Mouse (Mus musculus): ENCODE measurements at regions not wholly inside any gene's neighbourhood (a gene's known extent, or its start where the extent isn't known, plus 50 kb on each side); places are given as distances from the start of the nearest gene placed in this dataset.

- Histone ChIP-seq H3K4me1 (ENCODE audit: control insufficient read depth in 2 of 2, insufficient read depth in 2 of 2, low read length in 2 of 2) (peaks cover 2 to 7% of the 10 kb centered on the region in 2 experiments; a peak in 3 of 4 replicates), H3K9ac (ENCODE audit: low read length) (no peak overlapping the region), H3K4me2 (ENCODE audit: low read length) (no peak overlapping the region), H3K27ac (replicated peaks in 1 of 2; ENCODE audit: control insufficient read depth in 1 of 2, insufficient read depth in 1 of 2, low read depth in 2 of 2, low read length in 2 of 2) (no peak overlapping the region), H3K4me3 (ENCODE audit: control insufficient read depth in 1 of 2, insufficient read depth in 1 of 2, low read depth in 1 of 2, low read length in 2 of 2) (no peak overlapping the region), H3K36me3 (ENCODE audit: control insufficient read depth, insufficient read depth, low read length) (no peaks in the 10 kb centered on the region), H3K27me3 (ENCODE audit: control insufficient read depth, insufficient read depth, low read length) (no peaks in the 10 kb centered on the region), H3K9me3 (ENCODE audit: control insufficient read depth, low read length) (no peaks in the 10 kb centered on the region)
- WGBS: 72% methylated on average over 8 of the region's 8 CpGs
- ATAC-seq (ENCODE audit: insufficient number of reproducible peaks, insufficient read depth, low FRiP score, low read depth): no peak
These were observed 136.4 kb downstream of the Ddx11 start for GRCm38 (mm10) chr17:66259697-66260096.

DNA sequence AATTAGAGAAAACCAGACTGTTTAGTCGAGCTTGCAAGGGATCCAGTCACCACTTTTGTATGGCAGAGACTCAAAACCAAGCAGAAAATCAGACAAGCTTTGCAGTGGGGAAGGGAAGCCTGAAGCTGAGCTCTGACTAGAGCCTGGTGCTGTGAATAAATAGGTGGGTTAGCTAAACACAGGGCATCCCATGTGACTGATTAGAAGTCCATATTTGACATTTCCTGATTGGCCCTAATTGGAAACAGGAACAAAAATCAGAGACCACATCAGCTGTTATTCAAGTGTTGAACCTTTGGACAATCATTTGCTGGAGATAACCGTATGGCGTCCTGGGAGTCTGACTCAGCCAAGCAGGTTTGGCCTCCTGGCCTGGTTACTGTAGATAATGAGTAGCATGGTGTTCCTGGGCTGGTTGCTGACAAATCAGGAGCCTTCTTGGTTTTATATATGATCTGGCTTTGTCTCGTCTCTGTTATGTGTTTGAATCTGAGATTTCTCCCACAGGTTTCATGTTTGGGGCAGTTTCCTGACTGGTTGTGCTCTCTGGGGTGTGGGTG is 139.4 kb downstream of the Ddx11 start:
- no peak overlapping the region for H3K4me3 ChIP-seq (ENCODE audit: control insufficient read depth in 1 of 2, insufficient read depth in 1 of 2, low read depth in 1 of 2, low read length in 2 of 2)
- WGBS: 52% methylated on average over 4 of the region's 4 CpGs
- no peaks in the 10 kb centered on the region for H3K36me3 ChIP-seq (ENCODE audit: control insufficient read depth, insufficient read depth, low read length)
- no peak for ATAC-seq (ENCODE audit: insufficient number of reproducible peaks, insufficient read depth, low FRiP score, low read depth)
- no peaks in the 10 kb centered on the region for H3K27me3 ChIP-seq (ENCODE audit: control insufficient read depth, insufficient read depth, low read length)
- no peak overlapping the region for H3K27ac ChIP-seq (replicated peaks in 1 of 2; ENCODE audit: control insufficient read depth in 1 of 2, insufficient read depth in 1 of 2, low read depth in 2 of 2, low read length in 2 of 2)
- H3K9me3 ChIP-seq (ENCODE audit: control insufficient read depth, low read length): no peaks in the 10 kb centered on the region
- no peak overlapping the region for H3K9ac ChIP-seq (ENCODE audit: low read length)
- H3K4me1 ChIP-seq (ENCODE audit: control insufficient read depth in 2 of 2, insufficient read depth in 2 of 2, low read length in 2 of 2): no peaks in the 10 kb centered on the region
- H3K4me2 ChIP-seq (ENCODE audit: low read length): no peak overlapping the region

- no peak for ATAC-seq (ENCODE audit: insufficient number of reproducible peaks, insufficient read depth, low FRiP score, low read depth)
- no peaks in the 10 kb centered on the region for H3K27me3 ChIP-seq (ENCODE audit: control insufficient read depth, insufficient read depth, low read length)
- no peaks in the 10 kb centered on the region for H3K4me1 ChIP-seq (ENCODE audit: control insufficient read depth in 2 of 2, insufficient read depth in 2 of 2, low read length in 2 of 2)
- H3K27ac ChIP-seq (replicated peaks in 1 of 2; ENCODE audit: control insufficient read depth in 1 of 2, insufficient read depth in 1 of 2, low read depth in 2 of 2, low read length in 2 of 2): no peak overlapping the region
- H3K4me2 ChIP-seq (ENCODE audit: low read length): no peak overlapping the region
- H3K9ac ChIP-seq (ENCODE audit: low read length): no peak overlapping the region
- no peaks in the 10 kb centered on the region for H3K36me3 ChIP-seq (ENCODE audit: control insufficient read depth, insufficient read depth, low read length)
- 79% methylated on average over 4 of the region's 4 CpGs for WGBS
- no peak overlapping the region for H3K4me3 ChIP-seq (ENCODE audit: control insufficient read depth in 1 of 2, insufficient read depth in 1 of 2, low read depth in 1 of 2, low read length in 2 of 2)
- H3K9me3 ChIP-seq (ENCODE audit: control insufficient read depth, low read length): no peaks in the 10 kb centered on the region
These were observed 140.1 kb downstream of the Ddx11 start for GRCm38 (mm10) chr17:66263405-66263804.

DNA sequence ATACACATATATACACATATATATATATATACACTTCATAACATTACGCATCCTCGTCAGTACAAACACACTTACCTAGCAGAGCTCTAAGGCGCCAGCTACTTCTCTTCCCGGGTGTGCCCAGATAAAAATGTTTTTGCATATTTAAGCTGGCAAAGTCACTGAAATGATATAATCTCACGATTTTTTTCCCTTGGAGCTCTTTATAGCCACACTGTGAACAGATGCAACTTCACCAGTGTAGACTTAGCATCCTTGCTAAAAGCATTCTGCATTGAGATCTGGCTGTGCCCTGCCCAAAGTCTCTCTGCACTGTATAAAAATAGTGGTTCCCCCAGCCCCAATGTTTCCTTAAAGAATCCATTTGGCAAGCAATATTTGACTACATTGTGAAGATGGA is 143.5 kb downstream of the Ddx11 start:
- WGBS: 76% methylated on average over 5 of the region's 5 CpGs
- Histone ChIP-seq H3K27ac (replicated peaks in 1 of 2; ENCODE audit: control insufficient read depth in 1 of 2, insufficient read depth in 1 of 2, low read depth in 2 of 2, low read length in 2 of 2) (no peak overlapping the region), H3K4me2 (ENCODE audit: low read length) (no peak overlapping the region), H3K4me1 (ENCODE audit: control insufficient read depth in 2 of 2, insufficient read depth in 2 of 2, low read length in 2 of 2) (no peaks in the 10 kb centered on the region), H3K4me3 (ENCODE audit: control insufficient read depth in 1 of 2, insufficient read depth in 1 of 2, low read depth in 1 of 2, low read length in 2 of 2) (no peak overlapping the region), H3K9me3 (ENCODE audit: control insufficient read depth, low read length) (no peaks in the 10 kb centered on the region), H3K36me3 (ENCODE audit: control insufficient read depth, insufficient read depth, low read length) (no peaks in the 10 kb centered on the region), H3K27me3 (ENCODE audit: control insufficient read depth, insufficient read depth, low read length) (no peaks in the 10 kb centered on the region), H3K9ac (ENCODE audit: low read length) (no peak overlapping the region)
- no peak for ATAC-seq (ENCODE audit: insufficient number of reproducible peaks, insufficient read depth, low FRiP score, low read depth)

DNA sequence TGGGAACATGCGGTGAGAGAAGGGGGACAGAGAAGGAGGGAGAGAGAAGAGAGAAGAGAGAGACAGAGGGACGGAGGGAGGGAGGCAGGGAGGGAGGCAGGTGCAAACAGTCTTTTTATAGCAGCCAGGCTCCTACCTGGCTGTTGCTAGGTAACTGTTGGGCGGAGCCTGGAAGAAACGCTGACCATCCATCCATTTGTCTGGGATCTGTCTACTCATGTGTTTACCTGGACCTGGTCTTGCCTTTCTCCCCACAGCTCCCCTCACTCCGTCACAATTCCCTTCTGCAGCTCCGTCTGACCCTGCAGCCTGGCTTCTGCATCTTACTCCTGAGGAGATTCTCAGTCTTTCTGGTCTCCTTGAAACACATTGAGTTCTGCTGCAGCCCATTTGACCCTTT is 144.5 kb downstream of the Ddx11 start:
- Histone ChIP-seq H3K36me3 (ENCODE audit: control insufficient read depth, insufficient read depth, low read length) (no peaks in the 10 kb centered on the region), H3K9me3 (ENCODE audit: control insufficient read depth, low read length) (no peaks in the 10 kb centered on the region), H3K4me2 (ENCODE audit: low read length) (no peak overlapping the region), H3K9ac (ENCODE audit: low read length) (no peak overlapping the region), H3K4me3 (ENCODE audit: control insufficient read depth in 1 of 2, insufficient read depth in 1 of 2, low read depth in 1 of 2, low read length in 2 of 2) (no peak overlapping the region), H3K4me1 (ENCODE audit: control insufficient read depth in 2 of 2, insufficient read depth in 2 of 2, low read length in 2 of 2) (no peaks in the 10 kb centered on the region), H3K27me3 (ENCODE audit: control insufficient read depth, insufficient read depth, low read length) (no peaks in the 10 kb centered on the region), H3K27ac (replicated peaks in 1 of 2; ENCODE audit: control insufficient read depth in 1 of 2, insufficient read depth in 1 of 2, low read depth in 2 of 2, low read length in 2 of 2) (no peak overlapping the region)
- no peak for ATAC-seq (ENCODE audit: insufficient number of reproducible peaks, insufficient read depth, low FRiP score, low read depth)
- WGBS: 47% methylated on average over 6 of the region's 6 CpGs

GRCm38 (mm10) chr17:66269567-66269966 is 146.2 kb downstream of the Ddx11 start:
- H3K4me1 ChIP-seq (ENCODE audit: control insufficient read depth in 2 of 2, insufficient read depth in 2 of 2, low read length in 2 of 2): no peaks in the 10 kb centered on the region
- H3K36me3 ChIP-seq (ENCODE audit: control insufficient read depth, insufficient read depth, low read length): no peaks in the 10 kb centered on the region
- H3K27me3 ChIP-seq (ENCODE audit: control insufficient read depth, insufficient read depth, low read length): no peaks in the 10 kb centered on the region
- no peak for ATAC-seq (ENCODE audit: insufficient number of reproducible peaks, insufficient read depth, low FRiP score, low read depth)
- 63% methylated on average over 6 of the region's 6 CpGs for WGBS
- H3K4me2 ChIP-seq (ENCODE audit: low read length): no peak overlapping the region
- H3K9me3 ChIP-seq (ENCODE audit: control insufficient read depth, low read length): no peaks in the 10 kb centered on the region
- no peak overlapping the region for H3K4me3 ChIP-seq (ENCODE audit: control insufficient read depth in 1 of 2, insufficient read depth in 1 of 2, low read depth in 1 of 2, low read length in 2 of 2)
- no peak overlapping the region for H3K9ac ChIP-seq (ENCODE audit: low read length)
- H3K27ac ChIP-seq (replicated peaks in 1 of 2; ENCODE audit: control insufficient read depth in 1 of 2, insufficient read depth in 1 of 2, low read depth in 2 of 2, low read length in 2 of 2): no peak overlapping the region

DNA sequence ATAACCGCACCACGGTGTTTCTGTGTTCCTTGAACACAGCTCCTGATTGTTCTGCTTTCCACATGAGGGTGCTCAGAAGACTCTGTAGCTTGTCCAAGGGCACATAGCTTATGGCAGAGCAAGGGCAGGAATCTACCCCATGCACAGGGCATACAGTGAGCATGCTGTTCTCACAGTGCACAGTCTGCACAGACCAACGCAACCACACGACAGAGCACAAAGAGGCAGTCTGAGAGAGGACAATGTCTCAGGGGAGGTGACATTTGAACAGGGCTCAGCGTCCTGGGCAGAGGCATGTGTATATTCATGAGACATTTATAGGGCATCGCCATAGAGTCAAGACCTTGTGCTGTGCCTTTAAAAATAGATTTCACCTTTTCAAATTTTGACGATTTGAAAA is 148.6 kb downstream of the Ddx11 start:
- Histone ChIP-seq H3K27me3 (ENCODE audit: control insufficient read depth, insufficient read depth, low read length) (no peaks in the 10 kb centered on the region), H3K36me3 (ENCODE audit: control insufficient read depth, insufficient read depth, low read length) (no peaks in the 10 kb centered on the region), H3K9ac (ENCODE audit: low read length) (no peak overlapping the region), H3K27ac (replicated peaks in 1 of 2; ENCODE audit: control insufficient read depth in 1 of 2, insufficient read depth in 1 of 2, low read depth in 2 of 2, low read length in 2 of 2) (no peak overlapping the region), H3K4me2 (ENCODE audit: low read length) (no peak overlapping the region), H3K4me3 (ENCODE audit: control insufficient read depth in 1 of 2, insufficient read depth in 1 of 2, low read depth in 1 of 2, low read length in 2 of 2) (no peak overlapping the region), H3K4me1 (ENCODE audit: control insufficient read depth in 2 of 2, insufficient read depth in 2 of 2, low read length in 2 of 2) (peaks cover 3 to 6% of the 10 kb centered on the region in 2 experiments; a peak in 2 of 4 replicates), H3K9me3 (ENCODE audit: control insufficient read depth, low read length) (no peaks in the 10 kb centered on the region)
- WGBS: 89% methylated on average over 7 of the region's 7 CpGs
- ATAC-seq (ENCODE audit: insufficient number of reproducible peaks, insufficient read depth, low FRiP score, low read depth): no peak

DNA sequence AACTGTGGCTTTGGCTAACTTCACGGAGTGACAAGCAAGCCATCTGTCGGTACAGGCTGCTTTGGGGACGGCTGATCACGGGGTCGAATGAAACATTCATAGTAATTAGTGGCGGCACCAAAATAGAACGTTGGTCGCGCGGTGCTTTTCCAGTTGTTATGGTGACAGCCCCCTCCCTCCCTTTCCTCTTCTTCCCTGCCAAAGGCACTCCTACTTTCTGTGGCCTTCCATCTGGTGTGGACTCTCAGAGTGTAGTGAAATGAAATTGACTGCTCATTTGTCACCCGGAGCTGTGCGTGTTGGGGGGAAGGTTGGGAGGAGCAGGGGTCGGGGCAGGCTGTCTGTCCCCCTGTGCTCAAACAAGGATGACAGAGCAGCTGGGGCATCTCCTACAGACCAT is 153.5 kb downstream of the Ddx11 start:
- Histone ChIP-seq H3K27ac (replicated peaks in 1 of 2; ENCODE audit: control insufficient read depth in 1 of 2, insufficient read depth in 1 of 2, low read depth in 2 of 2, low read length in 2 of 2) (no peak overlapping the region), H3K4me1 (ENCODE audit: control insufficient read depth in 2 of 2, insufficient read depth in 2 of 2, low read length in 2 of 2) (peaks cover 5 to 8% of the 10 kb centered on the region in 2 experiments; a peak in 2 of 4 replicates), H3K9me3 (ENCODE audit: control insufficient read depth, low read length) (no peaks in the 10 kb centered on the region), H3K4me2 (ENCODE audit: low read length) (peak overlapping the region; percentile 34), H3K27me3 (ENCODE audit: control insufficient read depth, insufficient read depth, low read length) (no peaks in the 10 kb centered on the region), H3K4me3 (ENCODE audit: control insufficient read depth in 1 of 2, insufficient read depth in 1 of 2, low read depth in 1 of 2, low read length in 2 of 2) (no peak overlapping the region), H3K9ac (ENCODE audit: low read length) (no peak overlapping the region), H3K36me3 (ENCODE audit: control insufficient read depth, insufficient read depth, low read length) (no peaks in the 10 kb centered on the region)
- WGBS: 31% methylated on average over 13 of the region's 13 CpGs
- ATAC-seq (ENCODE audit: insufficient number of reproducible peaks, insufficient read depth, low FRiP score, low read depth): no peak

Data from heart, embryonic 14.5 days (tissue).